Mouse (Mus musculus): ENCODE data around the gene Dpp7. TPM values are rescaled to one million over a fixed set of nuclear protein-coding genes. Genes with fewer than 3 reads are reported as not detected.
A peak's percentile ranks its signal among the peaks of the same experiment; 100 is the strongest.

Dpp7 gene
- polyA plus RNA-seq, 1 experiment: 29.4 TPM

GRCm38 (mm10) chr2:25400291-25400690, 44.1 kb upstream of the Dpp7 start:
- no peaks in the 10 kb centered on the region for H3K27me3 ChIP-seq (ENCODE audit: control insufficient read depth, insufficient read depth, low read length, poor library complexity, severe bottlenecking)

DNA sequence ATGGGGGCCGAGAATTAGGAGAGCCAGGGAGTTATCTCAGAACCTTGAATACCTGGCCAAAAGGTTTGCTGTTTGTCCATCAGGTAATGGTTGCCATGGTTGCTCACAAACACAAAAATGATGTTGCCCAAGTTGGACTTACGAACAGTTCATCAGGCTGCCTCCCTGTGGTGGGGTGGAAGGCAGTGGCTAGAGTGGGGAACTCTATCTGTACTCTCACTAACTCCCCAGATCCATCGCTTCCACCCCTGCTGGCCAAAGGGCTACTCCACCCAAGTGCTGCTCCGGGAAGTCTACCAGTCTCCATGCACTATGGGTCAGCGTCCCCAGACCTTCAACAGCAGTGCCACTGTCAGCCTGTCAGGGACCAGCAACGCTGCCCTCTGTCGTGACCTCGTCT, 42.9 kb upstream of the Dpp7 start, which contains the start of gene Npdc1:
Gene Npdc1 (plus strand): TSS at position 301 of the 400 bp plus-strand sequence.
- Histone ChIP-seq H3K9ac (ENCODE audit: low read depth, poor library complexity, severe bottlenecking) (no peak within 1 kb of the TSS), H3K27me3 (ENCODE audit: control insufficient read depth, insufficient read depth, low read length, poor library complexity, severe bottlenecking) (no peaks in the 10 kb centered on the region), H3K9me3 (replicated peaks; ENCODE audit: control insufficient read depth, insufficient read depth, low read length, poor library complexity, severe bottlenecking) (no peaks in the 10 kb centered on the region), H3K36me3 (ENCODE audit: control insufficient read depth, insufficient read depth, low read length, poor library complexity, severe bottlenecking) (no peaks in the 10 kb centered on the region), H3K27ac (ENCODE audit: insufficient read depth, low read length) (no peak within 1 kb of the TSS), H3K4me3 (ENCODE audit: low read depth, low read length) (no peak within 1 kb of the TSS), H3K4me1 (ENCODE audit: control insufficient read depth, insufficient read depth, low read length) (peaks cover 3% of the 10 kb centered on the region)
- TF ChIP-seq EP300 (IDR thresholded peaks at IDR 0.05; ENCODE audit: insufficient read depth, low read depth, low read length) (no peak), CTCF (IDR thresholded peaks at IDR 0.05; ENCODE audit: low read depth, low read length) (no peak)

More at GRCm38 (mm10) chr2:25400291-25400690, 44.1 kb upstream of the Dpp7 start:
- H3K27ac ChIP-seq (ENCODE audit: insufficient read depth, low read length): no peak overlapping the region
- H3K4me3 ChIP-seq (ENCODE audit: low read depth, low read length): peak overlapping the region; percentile 30
- no peak overlapping the region for H3K9ac ChIP-seq (ENCODE audit: low read depth, poor library complexity, severe bottlenecking)
- TF ChIP-seq POLR2A (IDR thresholded peaks at IDR 0.05; ENCODE audit: insufficient read depth, low read length) (no peak), EP300 (IDR thresholded peaks at IDR 0.05; ENCODE audit: insufficient read depth, low read depth, low read length) (no peak), CTCF (IDR thresholded peaks at IDR 0.05; ENCODE audit: low read depth, low read length) (no peak)
- no peaks in the 10 kb centered on the region for H3K36me3 ChIP-seq (ENCODE audit: control insufficient read depth, insufficient read depth, low read length, poor library complexity, severe bottlenecking)
- peaks cover under 1% of the 10 kb centered on the region for H3K4me1 ChIP-seq (ENCODE audit: control insufficient read depth, insufficient read depth, low read length)
- H3K9me3 ChIP-seq (replicated peaks; ENCODE audit: control insufficient read depth, insufficient read depth, low read length, poor library complexity, severe bottlenecking): no peaks in the 10 kb centered on the region

DNA sequence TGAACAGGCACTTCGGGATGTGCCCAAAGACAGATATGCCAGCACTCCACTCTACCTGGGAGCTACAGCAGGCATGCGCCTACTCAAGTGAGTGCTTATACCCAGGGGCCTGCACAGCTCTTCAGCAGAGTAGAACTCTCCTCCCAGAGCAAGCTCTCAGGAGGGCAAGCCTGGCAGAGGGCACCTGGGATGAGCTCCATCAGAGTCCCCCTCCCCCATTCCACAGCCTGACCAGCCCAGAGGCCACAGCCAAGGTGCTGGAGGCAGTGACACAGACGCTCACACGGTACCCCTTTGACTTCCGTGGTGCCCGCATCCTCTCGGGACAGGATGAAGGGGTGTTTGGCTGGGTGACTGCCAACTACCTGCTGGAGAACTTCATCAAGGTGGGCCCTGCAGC, 41.9 kb upstream of the Dpp7 start:
- no peaks in the 10 kb centered on the region for H3K36me3 ChIP-seq (ENCODE audit: control insufficient read depth, insufficient read depth, low read length, poor library complexity, severe bottlenecking)
- H3K27ac ChIP-seq (ENCODE audit: insufficient read depth, low read length): no peak overlapping the region
- peaks cover 3% of the 10 kb centered on the region for H3K4me1 ChIP-seq (ENCODE audit: control insufficient read depth, insufficient read depth, low read length)
- H3K4me3 ChIP-seq (ENCODE audit: low read depth, low read length): no peak overlapping the region
- TF ChIP-seq CTCF (IDR thresholded peaks at IDR 0.05; ENCODE audit: low read depth, low read length) (no peak), EP300 (IDR thresholded peaks at IDR 0.05; ENCODE audit: insufficient read depth, low read depth, low read length) (no peak), POLR2A (IDR thresholded peaks at IDR 0.05; ENCODE audit: insufficient read depth, low read length) (no peak)
- no peaks in the 10 kb centered on the region for H3K9me3 ChIP-seq (replicated peaks; ENCODE audit: control insufficient read depth, insufficient read depth, low read length, poor library complexity, severe bottlenecking)
- H3K27me3 ChIP-seq (ENCODE audit: control insufficient read depth, insufficient read depth, low read length, poor library complexity, severe bottlenecking): no peaks in the 10 kb centered on the region
- H3K9ac ChIP-seq (ENCODE audit: low read depth, poor library complexity, severe bottlenecking): no peak overlapping the region

DNA sequence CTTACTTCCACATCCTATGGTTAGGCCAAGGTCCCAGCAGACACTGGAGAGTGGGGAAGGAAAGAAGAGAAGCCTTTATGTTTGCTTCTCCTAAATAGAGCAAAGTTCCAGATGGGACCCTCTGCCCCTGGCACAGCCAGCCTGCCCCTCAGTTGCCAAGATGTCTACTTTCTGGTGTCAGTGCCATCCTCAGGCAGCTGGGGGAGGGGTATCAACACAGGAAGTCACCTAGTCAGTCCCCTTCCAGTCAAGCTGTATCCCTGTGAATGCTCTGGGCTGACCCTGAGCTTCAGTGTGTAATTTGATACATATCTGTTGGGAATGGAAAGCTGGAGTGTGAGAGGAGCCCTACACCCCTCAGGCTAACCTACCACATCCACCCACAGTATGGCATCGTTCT, 40.9 kb upstream of the Dpp7 start:
- Histone ChIP-seq H3K4me3 (ENCODE audit: low read depth, low read length) (no peak overlapping the region), H3K9me3 (replicated peaks; ENCODE audit: control insufficient read depth, insufficient read depth, low read length, poor library complexity, severe bottlenecking) (no peaks in the 10 kb centered on the region), H3K27me3 (ENCODE audit: control insufficient read depth, insufficient read depth, low read length, poor library complexity, severe bottlenecking) (no peaks in the 10 kb centered on the region), H3K9ac (ENCODE audit: low read depth, poor library complexity, severe bottlenecking) (no peak overlapping the region), H3K4me1 (ENCODE audit: control insufficient read depth, insufficient read depth, low read length) (peaks cover 3% of the 10 kb centered on the region), H3K36me3 (ENCODE audit: control insufficient read depth, insufficient read depth, low read length, poor library complexity, severe bottlenecking) (no peaks in the 10 kb centered on the region), H3K27ac (ENCODE audit: insufficient read depth, low read length) (no peak overlapping the region)
- TF ChIP-seq EP300 (IDR thresholded peaks at IDR 0.05; ENCODE audit: insufficient read depth, low read depth, low read length): no peak
- no peak for TF ChIP-seq CTCF (IDR thresholded peaks at IDR 0.05; ENCODE audit: low read depth, low read length)
- TF ChIP-seq POLR2A (IDR thresholded peaks at IDR 0.05; ENCODE audit: insufficient read depth, low read length): no peak

DNA sequence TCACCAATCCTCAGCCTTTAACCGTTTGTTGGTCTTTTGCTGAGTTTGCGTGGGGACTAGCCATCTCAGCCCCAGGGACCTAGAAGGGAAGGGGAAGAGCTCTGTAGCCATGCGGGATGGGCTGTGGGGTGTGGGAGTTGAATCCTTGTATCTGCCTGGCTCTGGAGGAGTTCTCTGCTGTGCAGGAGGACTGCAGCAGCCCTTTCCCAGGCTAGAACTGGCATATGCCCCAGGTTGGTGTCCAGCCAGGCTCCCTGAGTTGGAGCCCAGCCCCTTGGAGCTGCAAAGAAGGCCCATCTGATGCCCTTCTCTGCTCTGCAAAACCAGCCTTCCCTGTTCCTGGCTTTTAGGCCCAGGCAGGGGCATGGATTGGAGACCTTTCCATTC, 40.4 kb upstream of the Dpp7 start:
- Histone ChIP-seq H3K9ac (ENCODE audit: low read depth, poor library complexity, severe bottlenecking) (no peak overlapping the region), H3K4me1 (ENCODE audit: control insufficient read depth, insufficient read depth, low read length) (peaks cover 3% of the 10 kb centered on the region), H3K27ac (ENCODE audit: insufficient read depth, low read length) (no peak overlapping the region), H3K4me3 (ENCODE audit: low read depth, low read length) (peak overlapping the region; percentile 77; the same call in 1 of the 2 replicates), H3K27me3 (ENCODE audit: control insufficient read depth, insufficient read depth, low read length, poor library complexity, severe bottlenecking) (no peaks in the 10 kb centered on the region), H3K9me3 (replicated peaks; ENCODE audit: control insufficient read depth, insufficient read depth, low read length, poor library complexity, severe bottlenecking) (no peaks in the 10 kb centered on the region), H3K36me3 (ENCODE audit: control insufficient read depth, insufficient read depth, low read length, poor library complexity, severe bottlenecking) (no peaks in the 10 kb centered on the region)
- no peak for TF ChIP-seq POLR2A (IDR thresholded peaks at IDR 0.05; ENCODE audit: insufficient read depth, low read length)
- TF ChIP-seq EP300 (IDR thresholded peaks at IDR 0.05; ENCODE audit: insufficient read depth, low read depth, low read length): no peak
- no peak for TF ChIP-seq CTCF (IDR thresholded peaks at IDR 0.05; ENCODE audit: low read depth, low read length)

- Histone ChIP-seq H3K36me3 (ENCODE audit: control insufficient read depth, insufficient read depth, low read length, poor library complexity, severe bottlenecking) (no peaks in the 10 kb centered on the region), H3K9me3 (replicated peaks; ENCODE audit: control insufficient read depth, insufficient read depth, low read length, poor library complexity, severe bottlenecking) (no peaks in the 10 kb centered on the region), H3K4me1 (ENCODE audit: control insufficient read depth, insufficient read depth, low read length) (peaks cover 3% of the 10 kb centered on the region), H3K4me3 (ENCODE audit: low read depth, low read length) (peak within 1 kb of the TSS; percentile 77), H3K9ac (ENCODE audit: low read depth, poor library complexity, severe bottlenecking) (peak within 1 kb of the TSS; percentile 27), H3K27me3 (ENCODE audit: control insufficient read depth, insufficient read depth, low read length, poor library complexity, severe bottlenecking) (no peaks in the 10 kb centered on the region), H3K27ac (ENCODE audit: insufficient read depth, low read length) (no peak within 1 kb of the TSS)
- TF ChIP-seq POLR2A (IDR thresholded peaks at IDR 0.05; ENCODE audit: insufficient read depth, low read length) (peak; percentile 41), EP300 (IDR thresholded peaks at IDR 0.05; ENCODE audit: insufficient read depth, low read depth, low read length) (no peak)
These were observed 39.8 kb upstream of the Dpp7 start, which contains the start of gene Entpd2 for GRCm38 (mm10) chr2:25395721-25396596. TSS of gene Entpd2 (plus strand) at chr2:25395874.
